Mouse (Mus musculus): Measurements from ENCODE around the gene 5730455P16Rik.
"Not testable (repeated sequence)": the region's sequence is repeated elsewhere in the genome, so short reads cannot be mapped to it uniquely, and the experiment has no call there.

5730455P16Rik gene

DNA sequence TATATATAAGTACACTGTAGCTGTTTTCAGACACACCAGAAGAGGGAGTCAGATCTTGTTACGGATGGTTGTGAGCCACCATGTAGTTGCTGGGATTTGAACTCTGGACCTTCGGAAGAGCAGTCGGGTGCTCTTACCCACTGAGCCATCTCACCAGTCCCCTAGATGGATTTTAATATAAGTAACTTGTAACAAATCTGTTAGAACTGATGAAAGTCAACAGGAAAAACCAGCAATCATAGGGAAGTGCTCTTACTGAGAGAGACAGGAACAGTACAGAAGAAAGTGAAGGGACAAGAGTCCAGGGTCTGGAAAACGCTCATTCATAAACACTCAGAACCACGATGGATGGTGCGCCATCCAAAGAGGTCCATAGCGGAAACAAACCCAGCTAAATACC, 1.4 kb upstream of the 5730455P16Rik start:
- DNase-seq (ENCODE audit: low read depth, low spot score) = not testable (repeated sequence)

- DNase-seq (ENCODE audit: low read depth, low spot score) = not testable (repeated sequence)
These were observed 726 bp upstream of the 5730455P16Rik start for GRCm38 (mm10) chr11:80378452-80379068.

DNA sequence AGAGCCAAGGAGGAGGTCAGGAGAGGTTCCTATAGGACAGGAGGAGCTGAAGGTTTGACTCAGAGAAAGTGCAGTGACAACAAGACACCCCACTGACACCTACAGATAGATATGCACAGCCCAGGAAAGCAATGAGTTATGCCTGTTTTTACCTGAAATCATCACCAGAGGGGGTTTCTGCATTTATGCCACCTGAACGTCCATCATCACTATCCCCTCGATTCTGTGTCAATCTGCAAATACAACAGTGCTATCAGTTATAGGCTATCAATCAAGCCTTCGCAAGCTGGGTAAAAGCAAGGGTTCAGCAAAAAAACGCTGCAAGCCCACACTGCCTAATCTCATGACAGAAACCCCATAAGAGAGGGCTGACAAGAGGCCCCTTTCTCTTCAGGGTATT, 1.2 kb downstream of the 5730455P16Rik start:
- no peak for DNase-seq (ENCODE audit: low read depth, low spot score)

DNA sequence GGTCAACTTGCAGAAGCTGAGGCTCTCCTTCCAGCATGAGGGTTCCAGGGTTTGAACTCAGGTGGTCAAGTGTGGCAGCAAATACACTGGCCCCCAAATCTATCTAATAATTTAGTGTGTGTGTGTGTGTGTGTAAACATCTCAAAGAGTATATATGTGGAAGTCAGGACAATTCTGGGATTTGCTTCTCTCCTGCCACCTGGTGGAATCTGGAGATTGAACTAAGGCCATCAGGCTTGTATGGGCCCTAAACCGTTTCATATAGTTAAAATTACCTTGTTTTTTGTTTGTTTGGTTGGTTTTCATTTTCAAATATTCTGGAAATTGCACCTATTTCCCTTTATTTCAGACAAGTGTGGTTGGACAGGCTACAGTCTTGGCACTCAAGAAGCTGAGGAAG, 8.9 kb downstream of the 5730455P16Rik start:
- no peak for DNase-seq (ENCODE audit: low read depth, low spot score)

- no peak for DNase-seq (ENCODE audit: low read depth, low spot score)
These were observed 23.0 kb downstream of the 5730455P16Rik start for GRCm38 (mm10) chr11:80354832-80355231.

DNA sequence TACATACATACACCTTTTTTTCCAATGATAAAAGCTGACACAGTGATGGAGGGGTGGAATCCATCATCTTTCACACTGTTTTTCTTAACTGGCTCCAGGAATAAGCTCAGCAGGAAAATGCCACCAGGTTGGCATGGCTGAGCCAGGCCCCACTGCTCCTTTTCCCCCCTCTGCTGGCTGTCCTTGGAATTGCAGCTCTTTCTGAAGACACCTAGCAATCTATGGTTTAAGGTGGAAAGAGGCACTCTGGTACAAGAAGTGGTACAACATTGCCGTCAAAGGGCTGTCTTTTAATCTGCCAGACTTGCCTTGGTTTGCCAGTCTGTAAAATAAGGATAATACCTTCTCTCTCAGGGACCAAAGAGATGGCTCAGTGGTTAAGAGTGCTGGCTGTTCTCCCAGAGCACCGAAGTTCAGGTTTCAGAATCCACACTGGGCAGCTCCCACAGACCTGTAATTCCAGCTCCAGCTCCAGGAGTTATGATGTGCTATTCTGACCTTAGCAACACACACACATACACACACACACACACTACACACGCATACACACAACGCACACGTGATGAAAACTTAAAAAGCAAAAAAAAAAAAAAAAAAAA, 25.9 kb downstream of the 5730455P16Rik start:
- peak; percentile 82 for DNase-seq (ENCODE audit: low read depth, low spot score)

DNA sequence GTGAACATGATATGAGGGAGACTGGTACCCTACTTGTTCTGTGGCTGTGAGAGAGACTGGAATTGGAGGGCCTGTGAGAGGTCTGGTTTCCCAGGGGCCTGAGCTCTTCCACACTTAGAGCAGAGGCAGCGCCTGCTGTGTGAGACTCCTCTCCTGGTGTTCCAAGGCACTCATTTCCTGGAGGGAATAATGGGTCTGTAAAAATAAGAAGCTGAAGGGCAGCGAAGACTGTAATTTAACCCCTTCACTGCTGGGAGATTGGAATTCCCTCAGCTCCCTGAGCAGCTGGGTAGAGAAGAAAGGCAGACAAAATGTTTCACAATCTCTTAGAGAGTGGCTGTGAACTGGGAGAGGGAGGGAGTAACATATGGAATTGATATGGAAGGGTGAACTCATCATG, 35.4 kb downstream of the 5730455P16Rik start:
- peak; percentile 74 for DNase-seq (ENCODE audit: low read depth, low spot score)

- DNase-seq (ENCODE audit: low read depth, low spot score) = no peak
These were observed 41.5 kb downstream of the 5730455P16Rik start for GRCm38 (mm10) chr11:80336351-80336730.

- no peak for DNase-seq (ENCODE audit: low read depth, low spot score)
These were observed 42.1 kb downstream of the 5730455P16Rik start for GRCm38 (mm10) chr11:80335609-80336350.

- no peak for DNase-seq (ENCODE audit: low read depth, low spot score)
These were observed 45.0 kb downstream of the 5730455P16Rik start for GRCm38 (mm10) chr11:80332709-80333400.

DNA sequence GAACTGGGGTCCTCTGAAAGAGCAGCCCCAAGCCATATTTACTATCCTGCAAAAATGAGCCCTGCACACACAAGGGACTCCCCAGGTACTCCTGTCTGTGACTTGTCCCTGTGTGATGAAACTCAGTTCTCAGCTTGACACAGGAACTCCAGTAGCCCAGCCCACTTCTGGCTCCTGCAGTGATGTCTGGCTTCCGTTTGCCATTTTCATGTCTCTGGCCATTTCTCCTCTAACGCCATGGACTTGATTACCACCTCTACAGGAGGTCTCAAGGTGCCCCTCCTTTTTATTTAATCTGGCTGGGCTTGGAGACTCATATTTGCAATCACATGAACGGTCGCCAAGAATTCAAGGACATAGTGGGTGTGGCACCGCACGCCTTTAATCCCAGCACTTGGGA, 53.2 kb downstream of the 5730455P16Rik start:
- no peak for DNase-seq (ENCODE audit: low read depth, low spot score)

GRCm38 (mm10) chr11:80323255-80323654, 54.6 kb downstream of the 5730455P16Rik start:
- DNase-seq (ENCODE audit: low read depth, low spot score) = no peak

GRCm38 (mm10) chr11:80315743-80316639, 61.8 kb downstream of the 5730455P16Rik start:
- DNase-seq (ENCODE audit: low read depth, low spot score) = no peak

GRCm38 (mm10) chr11:80313944-80314343, 63.9 kb downstream of the 5730455P16Rik start:
- no peak for DNase-seq (ENCODE audit: low read depth, low spot score)

DNA sequence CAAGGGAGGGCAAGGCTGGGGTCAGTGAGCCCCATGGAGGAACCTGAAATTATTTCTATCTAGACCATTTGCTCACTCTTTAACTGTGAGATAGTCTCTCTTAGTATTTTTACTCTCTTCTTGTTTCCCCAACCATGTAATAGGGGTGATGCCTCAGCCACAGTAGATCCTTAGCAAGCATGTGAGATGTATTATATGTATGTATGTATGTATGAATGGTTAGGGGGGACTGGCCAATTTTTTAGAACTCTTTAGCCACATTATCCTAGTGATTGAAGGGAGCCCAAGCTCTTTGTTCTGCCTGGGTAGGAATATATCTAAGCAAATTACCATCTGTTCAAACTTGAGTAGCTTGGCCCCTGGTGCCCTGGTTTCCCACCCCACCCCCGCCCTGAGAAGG, 64.4 kb downstream of the 5730455P16Rik start:
- no peak for DNase-seq (ENCODE audit: low read depth, low spot score)

GRCm38 (mm10) chr11:80312565-80312964, 65.3 kb downstream of the 5730455P16Rik start:
- DNase-seq (ENCODE audit: low read depth, low spot score) = no peak

DNA sequence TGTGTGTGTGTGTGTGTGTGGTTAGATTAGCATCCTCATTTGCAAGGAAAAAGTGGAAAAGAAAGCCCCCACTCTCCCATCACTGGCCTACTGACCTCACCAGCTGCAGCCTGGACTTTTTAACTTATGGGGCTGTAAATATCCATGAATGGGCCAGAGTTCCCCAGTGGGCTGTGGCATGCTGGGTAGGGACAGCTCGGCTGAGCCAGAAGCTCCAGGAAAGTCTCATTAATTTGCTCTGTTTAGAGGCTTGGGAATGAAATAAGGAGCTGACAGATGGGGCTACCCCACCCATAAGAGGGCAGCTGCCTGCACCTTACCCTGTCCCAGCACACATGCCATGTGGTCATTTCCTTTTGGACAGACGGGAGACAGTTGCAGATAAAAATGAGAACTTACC, 65.8 kb downstream of the 5730455P16Rik start:
- no peak for DNase-seq (ENCODE audit: low read depth, low spot score)

DNA sequence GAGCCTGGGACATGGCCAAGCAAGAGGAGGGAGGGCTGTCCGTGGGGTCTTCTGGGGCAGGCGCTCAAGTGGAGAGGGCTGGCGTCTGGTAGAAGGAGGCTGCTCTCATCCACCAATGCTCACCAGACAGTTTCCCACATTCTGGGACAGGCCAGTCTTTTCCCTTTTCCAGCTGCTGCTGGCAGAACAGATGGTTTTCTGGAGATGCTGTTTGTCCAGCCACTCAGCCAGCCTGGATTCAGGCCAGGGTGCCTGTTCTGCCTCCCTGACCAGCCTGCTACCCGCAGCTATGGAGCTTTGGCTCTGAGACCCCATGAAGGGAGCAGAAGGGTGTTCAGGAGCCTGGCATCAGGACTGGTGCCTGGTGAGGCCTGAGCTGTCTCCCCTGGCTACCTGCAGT, 66.6 kb downstream of the 5730455P16Rik start:
- DNase-seq (ENCODE audit: low read depth, low spot score) = no peak
